Mouse (Mus musculus) cortical plate, adult 2 months (tissue): ENCODE results near the gene Nlrx1. TPM values are rescaled to one million over a fixed set of nuclear protein-coding genes. Genes with fewer than 3 reads are reported as not detected.

Experiments
- H3K27ac ChIP-seq: fragments of 200-500 bp; 2 replicates; pipeline ENCODE4 v1.5.1; 2012; ENCODE audit warnings: low read length, control low read depth, inconsistent platforms; ENCODE audit not compliant: insufficient read depth
- H3K4me1 ChIP-seq: fragments of 200-500 bp; 2 replicates; pipeline ENCODE4 v1.6.1; 2011; ENCODE audit warnings: low read length; ENCODE audit not compliant: control insufficient read depth, insufficient read depth
- H3K4me3 ChIP-seq: fragments of 200-500 bp; 2 replicates; pipeline ENCODE4 v1.5.1; 2011; ENCODE audit warnings: mild to moderate bottlenecking, low read length, control low read depth; ENCODE audit not compliant: insufficient read depth
- CTCF ChIP-seq: fragments of 200-500 bp; IDR thresholded peaks from 2 replicates; pipeline ENCODE4 v1.5.1; 2011; ENCODE audit warnings: mild to moderate bottlenecking, control low read depth, low read length; ENCODE audit not compliant: insufficient read depth; ENCODE audit errors: extremely low read depth
- POLR2A ChIP-seq: fragments of 200-500 bp; IDR thresholded peaks from 2 replicates; pipeline ENCODE4 v1.6.1; 2011; ENCODE audit warnings: mild to moderate bottlenecking, low read length, control low read depth; ENCODE audit not compliant: insufficient read depth; ENCODE audit errors: extremely low read depth
- polyA plus RNA-seq: library from polyadenylated mRNA; depleted of rRNA; stranded (reverse); fragments of >200 nt; gene quantifications from 2 replicates; pipeline ENCODE4 v1.2.3, GENCODE M21; 2012

The Nlrx1 gene
- polyA plus RNA-seq, 1 experiment = 7.0 TPM

DNA sequence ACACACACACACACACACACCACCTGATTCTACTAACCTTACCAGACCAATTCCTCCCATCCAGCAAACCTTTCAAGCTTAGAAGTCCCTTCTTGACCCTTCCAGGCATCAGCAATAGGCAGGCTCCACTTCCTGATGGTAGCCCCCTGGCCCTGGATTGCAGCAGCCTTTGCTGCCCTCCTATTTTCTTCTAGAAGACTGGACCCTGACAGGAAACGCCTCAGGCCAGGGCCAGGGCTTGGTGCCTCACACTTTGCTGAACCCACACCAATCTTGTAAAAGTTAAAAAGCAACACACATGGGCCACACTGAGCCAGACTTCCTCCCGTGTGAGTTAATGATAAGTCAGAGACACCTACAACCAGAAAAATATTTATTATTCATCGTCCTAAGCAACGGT is 31.3 kb downstream of the Nlrx1 start:
- no peak overlapping the region for H3K27ac ChIP-seq
- no peak for TF ChIP-seq CTCF
- no peak for TF ChIP-seq POLR2A
- H3K4me1 ChIP-seq = peaks cover under 1% of the 10 kb centered on the region; the same call in 1 of the 2 replicates
- H3K4me3 ChIP-seq = no peak overlapping the region

DNA sequence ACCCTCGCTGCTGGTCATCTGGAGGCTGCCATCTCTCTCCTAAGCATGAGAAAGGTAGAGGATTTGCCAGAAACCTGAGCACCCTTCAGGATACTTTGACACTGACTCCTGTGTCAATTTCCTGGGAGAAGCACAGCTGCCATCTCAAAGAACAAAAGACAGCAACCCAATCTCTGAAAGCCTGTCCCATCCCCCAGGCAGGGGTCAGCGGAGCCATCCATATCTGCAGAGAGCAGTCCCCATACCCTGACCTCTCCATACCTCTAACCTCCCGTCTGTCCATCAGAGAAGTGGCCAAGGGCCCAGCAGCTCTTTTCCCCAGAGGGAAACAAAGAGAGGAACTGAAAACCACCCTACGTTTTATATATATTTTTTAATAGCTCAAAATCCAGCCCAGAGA is 31.8 kb downstream of the Nlrx1 start:
- no peak for TF ChIP-seq POLR2A
- no peak for TF ChIP-seq CTCF
- Histone ChIP-seq H3K4me3 (no peak overlapping the region), H3K27ac (no peak overlapping the region), H3K4me1 (peaks cover 2% of the 10 kb centered on the region; the same call in 1 of the 2 replicates)

DNA sequence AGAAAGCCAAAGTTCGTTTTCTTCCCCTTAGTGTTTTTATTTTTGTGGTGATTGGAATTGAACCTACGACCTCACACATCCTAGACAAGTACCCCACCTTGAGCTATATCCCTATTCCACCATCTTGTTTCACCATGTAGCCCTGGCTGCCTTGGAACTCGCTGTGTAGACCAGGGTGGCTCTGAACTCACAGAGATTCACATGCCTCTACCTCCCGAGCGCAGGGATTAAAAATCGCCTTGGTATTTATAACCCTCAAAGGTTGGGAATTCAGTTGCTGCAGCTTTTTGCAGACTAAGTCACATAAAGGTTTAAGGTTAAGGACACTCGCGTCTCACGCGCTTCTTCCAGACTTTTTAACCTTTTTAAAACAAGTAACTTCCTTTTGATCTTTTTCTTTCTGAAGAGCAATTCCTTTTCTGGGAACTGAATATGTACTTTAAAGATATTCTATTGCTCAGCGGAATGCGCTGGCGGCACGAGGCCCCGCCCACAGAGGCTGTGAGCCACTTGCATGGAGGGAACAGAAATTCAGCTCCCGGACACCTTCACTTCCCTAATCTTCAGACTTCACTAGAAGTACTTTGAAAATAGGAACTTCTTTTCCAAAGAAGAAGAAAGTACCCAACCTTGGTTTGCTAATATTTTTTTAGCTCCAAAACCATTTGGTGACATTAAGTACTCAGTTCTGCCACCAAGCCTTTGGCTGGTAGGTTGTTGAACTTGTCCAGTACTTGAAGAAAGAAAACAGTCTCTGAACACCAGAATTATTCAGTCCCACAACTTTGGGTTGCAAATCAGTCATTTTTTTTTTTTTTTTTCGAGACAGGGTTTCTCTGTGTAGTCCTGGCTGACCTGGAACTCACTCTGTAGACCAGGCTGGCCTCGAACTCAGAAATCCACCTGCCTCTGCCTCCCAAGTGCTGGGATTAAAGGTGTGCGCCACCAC is 33.6 kb downstream of the Nlrx1 start:
- Histone ChIP-seq H3K27ac (no peak overlapping the region), H3K4me1 (peaks cover 5% of the 10 kb centered on the region; the same call in 1 of the 2 replicates), H3K4me3 (peak overlapping the region; percentile 94)
- TF ChIP-seq CTCF (no peak), POLR2A (no peak)

DNA sequence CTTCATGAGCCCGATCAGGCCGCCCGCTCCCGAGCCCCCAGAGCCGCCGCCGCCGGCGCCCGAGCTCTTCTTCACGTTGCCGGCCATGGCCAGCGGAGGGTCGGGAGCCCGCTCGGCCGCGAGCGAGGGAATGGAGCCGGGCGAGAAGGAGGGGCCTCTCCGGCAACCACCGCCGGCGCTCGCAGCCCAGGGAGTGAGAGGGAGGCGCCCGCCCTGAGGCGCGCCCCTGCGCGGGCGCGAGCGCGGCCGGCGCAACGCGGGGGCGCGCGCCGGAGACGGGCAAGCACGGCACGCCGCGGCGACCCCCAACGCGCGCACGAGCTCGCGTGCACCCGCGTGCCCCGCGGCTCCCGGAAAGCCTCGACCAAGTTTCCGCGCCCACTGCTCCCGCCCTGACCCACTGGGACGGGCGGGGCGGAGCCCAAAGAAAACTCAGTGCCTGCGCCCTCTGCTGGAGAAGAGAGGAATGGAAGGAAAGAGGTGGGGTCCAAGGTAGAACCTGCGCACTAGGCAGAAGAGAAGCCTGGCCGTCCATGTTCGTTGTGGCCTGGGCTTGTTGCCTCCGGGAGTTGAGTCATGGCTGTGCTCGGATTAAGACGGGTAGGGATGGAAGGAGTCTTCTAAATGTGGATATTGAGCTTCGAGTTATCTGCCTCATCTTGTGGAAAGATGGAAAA is 34.5 kb downstream of the Nlrx1 start, which contains the start of gene Cbl:
Gene Cbl (minus strand): TSS at position 248 of the 677 bp plus-strand sequence.
- peak; percentile 89 for TF ChIP-seq POLR2A
- peak; percentile 88 for TF ChIP-seq CTCF
- peaks cover 5% of the 10 kb centered on the region; the same call in 1 of the 2 replicates for H3K4me1 ChIP-seq
- H3K4me3 ChIP-seq = peak within 1 kb of the TSS; percentile 94
- peak within 1 kb of the TSS; percentile 64 for H3K27ac ChIP-seq

DNA sequence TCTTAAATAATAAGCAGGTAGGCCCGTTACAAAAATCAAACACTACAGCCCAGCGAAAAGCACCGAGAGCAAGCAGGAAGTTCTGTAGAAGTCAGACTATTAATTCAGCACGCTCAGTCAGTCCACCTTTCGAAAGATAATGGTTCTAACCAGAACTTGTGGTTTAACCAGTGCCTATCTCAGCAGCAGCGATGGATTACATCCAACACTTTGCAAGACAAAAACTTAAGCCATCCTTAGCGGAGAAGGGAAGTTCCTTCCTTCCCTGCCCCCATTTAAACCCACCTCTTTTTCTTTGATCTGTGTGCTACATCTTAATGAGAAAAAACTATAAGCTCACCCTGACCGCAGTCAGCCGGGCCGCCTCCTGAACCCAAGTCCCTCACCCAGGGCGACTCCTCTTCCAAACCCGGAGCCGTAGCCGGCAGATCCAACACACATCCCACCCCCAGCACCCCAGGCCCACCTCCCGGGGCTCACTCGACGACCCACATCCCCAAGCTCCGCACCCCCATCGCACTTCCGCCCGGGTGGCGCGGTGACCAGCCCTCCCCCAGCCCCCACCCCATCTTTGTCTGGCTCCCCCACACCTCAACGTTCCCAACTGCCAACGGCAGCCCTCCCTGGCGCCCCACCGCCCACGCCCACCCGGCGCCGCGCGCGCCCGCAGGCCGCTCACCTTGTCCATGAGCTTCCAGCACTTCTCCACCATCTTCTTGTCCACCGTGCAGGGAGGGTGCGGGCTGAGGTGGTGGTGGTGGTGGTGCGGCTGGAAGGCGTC is 35.2 kb downstream of the Nlrx1 start:
- Histone ChIP-seq H3K4me1 (peaks cover 5% of the 10 kb centered on the region; the same call in 1 of the 2 replicates), H3K27ac (peak overlapping the region; percentile 64), H3K4me3 (peak overlapping the region; percentile 94)
- TF ChIP-seq POLR2A = no peak
- TF ChIP-seq CTCF = no peak

DNA sequence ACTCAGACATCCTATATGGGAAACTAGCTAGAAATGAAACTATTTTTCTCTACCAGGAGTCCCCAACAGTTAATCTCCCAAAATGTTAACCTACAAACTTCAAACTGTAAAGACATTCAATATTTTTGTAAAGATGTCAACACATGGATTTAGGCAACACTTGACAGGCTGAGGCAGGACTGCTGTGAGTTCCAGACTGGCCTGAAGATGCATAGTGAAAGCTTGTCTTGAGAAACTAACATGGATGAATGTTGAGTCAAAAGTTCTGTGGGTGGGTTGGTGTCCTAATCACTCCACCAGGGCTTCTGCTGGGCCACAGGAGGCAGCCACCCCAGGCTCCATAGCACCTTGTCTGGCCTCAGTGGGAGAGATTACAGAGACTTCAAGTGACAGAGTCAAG is 36.8 kb downstream of the Nlrx1 start:
- peaks cover 5% of the 10 kb centered on the region; the same call in 1 of the 2 replicates for H3K4me1 ChIP-seq
- TF ChIP-seq POLR2A (no peak), CTCF (no peak)
- H3K27ac ChIP-seq = no peak overlapping the region
- no peak overlapping the region for H3K4me3 ChIP-seq

DNA sequence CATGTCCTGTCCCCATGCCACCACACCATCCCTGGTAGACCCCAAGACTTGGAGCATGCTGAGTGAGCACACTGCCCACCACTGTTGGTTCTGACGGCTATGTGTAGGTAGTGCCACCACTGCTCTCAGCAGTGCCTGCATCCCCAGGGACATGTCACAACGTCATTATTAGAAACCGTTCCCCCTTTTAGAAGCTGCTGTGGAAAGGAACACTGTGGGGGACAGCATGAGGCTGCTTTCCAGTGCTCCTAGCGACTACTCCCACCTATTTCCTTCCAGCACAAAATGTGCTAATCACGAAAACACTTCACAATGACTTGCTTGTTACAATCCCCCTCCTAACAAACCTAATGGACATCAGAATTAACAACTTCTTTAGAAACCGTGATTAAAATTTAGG is 42.4 kb downstream of the Nlrx1 start:
- Histone ChIP-seq H3K4me1 (peaks cover 12% of the 10 kb centered on the region), H3K27ac (peak overlapping the region; percentile 34; the same call in 1 of the 2 replicates), H3K4me3 (no peak overlapping the region)
- TF ChIP-seq CTCF = no peak
- TF ChIP-seq POLR2A = no peak

DNA sequence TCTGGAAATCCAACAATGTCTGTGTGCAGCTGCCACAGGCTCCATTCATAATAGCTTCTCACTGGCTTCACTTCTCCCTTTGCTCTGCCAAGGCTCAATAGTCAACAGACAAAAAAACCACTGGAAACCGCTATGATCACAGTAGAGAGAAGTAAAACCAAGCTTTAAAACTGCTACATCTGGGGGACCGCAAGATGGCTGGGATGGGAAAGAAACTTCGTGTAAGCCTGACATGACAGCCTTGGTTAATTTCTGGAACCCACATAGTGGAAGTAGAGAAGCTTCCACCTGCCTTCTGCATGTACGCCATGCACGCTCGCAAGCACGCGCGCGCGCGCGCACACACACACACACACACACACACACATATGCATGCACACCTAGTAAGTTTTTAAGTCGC is 54.9 kb downstream of the Nlrx1 start:
- no peak for TF ChIP-seq CTCF
- TF ChIP-seq POLR2A = no peak
- Histone ChIP-seq H3K4me3 (no peak overlapping the region), H3K27ac (no peak overlapping the region), H3K4me1 (no peaks in the 10 kb centered on the region)

DNA sequence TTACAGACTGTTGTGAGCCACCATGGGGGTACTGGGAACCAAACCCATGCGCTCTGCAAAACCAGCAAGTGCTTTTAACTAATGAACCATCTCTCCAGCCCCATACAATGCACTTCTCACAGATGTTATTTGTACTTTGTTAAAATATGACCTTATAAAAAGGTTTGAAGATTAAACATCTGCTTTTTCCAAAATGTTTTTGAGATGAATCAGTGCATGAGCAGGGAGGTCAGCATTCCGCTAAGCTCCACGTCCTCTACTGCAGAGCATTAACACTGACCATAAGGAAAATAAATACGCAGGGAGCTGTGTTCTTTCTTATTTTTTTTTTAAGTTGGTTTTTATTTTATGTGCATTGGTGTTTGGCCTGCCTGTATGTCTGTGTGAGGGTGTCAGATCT is 56.0 kb downstream of the Nlrx1 start:
- Histone ChIP-seq H3K4me3 (no peak overlapping the region), H3K4me1 (no peaks in the 10 kb centered on the region), H3K27ac (no peak overlapping the region)
- TF ChIP-seq POLR2A (no peak), CTCF (no peak)
